ENCODE assay signal across 13 mouse cellular contexts in the genomic region with DNA sequence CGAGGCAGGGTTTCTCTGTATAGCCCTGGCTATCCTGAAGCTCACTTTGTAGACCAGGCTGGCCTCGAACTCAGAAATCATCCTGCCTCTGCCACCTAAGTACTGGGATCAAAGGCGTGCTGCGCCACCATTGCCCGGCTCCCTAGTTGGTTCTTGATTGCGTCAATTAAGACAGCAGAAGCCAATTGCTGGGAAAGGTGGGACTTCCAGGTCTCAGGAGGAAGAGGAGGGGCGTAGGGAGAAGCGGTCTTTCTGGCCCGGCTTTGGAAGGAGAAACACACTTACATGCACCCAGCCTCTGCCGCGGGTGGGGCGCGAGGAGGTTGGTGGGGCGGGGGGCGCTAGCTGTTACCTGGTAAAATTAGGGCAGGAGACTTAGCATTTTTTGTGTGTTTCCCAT. TPM values are rescaled to one million over a fixed set of nuclear protein-coding genes. Genes with fewer than 3 reads are reported as not detected.
DNase-seq lines count a peak whose midpoint lies in the region; ATAC-seq lines count a peak whose summit lies in the region.
"Had no signal": no experiment of that assay in that cellular context is flagged by ENCODE, and none has a peak within 500 bp of the region (broad histone marks: within the 10 kb centered on the region; RNA-seq: fewer than 3 reads in every experiment).

No protein-coding gene starts in this region.

- no peak overlapping the region for H3K9ac ChIP-seq in heart, embryonic 15.5 days
- H3K9ac ChIP-seq in midbrain, embryonic 14.5 days (replicated peaks; ENCODE audit: low read length) = no peak overlapping the region
- H3K9ac ChIP-seq in forebrain, embryonic 13.5 days = no peak overlapping the region
- H3K9ac ChIP-seq: limb, embryonic 15.5 days had no signal

- ATAC-seq in heart, embryonic 15.5 days (replicated peaks; ENCODE audit: insufficient number of reproducible peaks, insufficient read depth, low FRiP score, low read depth) = no peak
- ATAC-seq in megakaryocyte progenitor cell, adult 5-6 weeks (replicated peaks; ENCODE audit: poor library complexity) = peak; percentile 23; the same call in 1 of the 2 replicates
- ATAC-seq in midbrain, embryonic 14.5 days (ENCODE audit: low FRiP score, low TSS enrichment) = no peak
- no peak for ATAC-seq in forebrain, embryonic 13.5 days
- ATAC-seq: intestine, embryonic 16.5 days had no signal

- no peaks in the 10 kb centered on the region for H3K9me3 ChIP-seq in heart, embryonic 15.5 days (replicated peaks)
- H3K9me3 ChIP-seq in midbrain, embryonic 14.5 days (ENCODE audit: control insufficient read depth, low read length) = no peaks in the 10 kb centered on the region
- peaks cover 4% of the 10 kb centered on the region; the same call in 1 of the 2 replicates for H3K9me3 ChIP-seq in forebrain, embryonic 13.5 days (replicated peaks)
- H3K9me3 ChIP-seq: limb, embryonic 15.5 days had no signal

- H3K27me3 ChIP-seq in heart, embryonic 15.5 days = no peaks in the 10 kb centered on the region
- H3K27me3 ChIP-seq in midbrain, embryonic 14.5 days (ENCODE audit: control insufficient read depth, insufficient read depth, low read length) = no peaks in the 10 kb centered on the region
- no peaks in the 10 kb centered on the region for H3K27me3 ChIP-seq in forebrain, embryonic 13.5 days
- H3K27me3 ChIP-seq: limb, embryonic 15.5 days had no signal

- no peaks in the 10 kb centered on the region for H3K36me3 ChIP-seq in heart, embryonic 15.5 days
- no peaks in the 10 kb centered on the region for H3K36me3 ChIP-seq in midbrain, embryonic 14.5 days (ENCODE audit: control insufficient read depth, insufficient read depth, low read length)
- no peaks in the 10 kb centered on the region for H3K36me3 ChIP-seq in forebrain, embryonic 13.5 days (ENCODE audit: poor library complexity, severe bottlenecking)
- H3K36me3 ChIP-seq: limb, embryonic 15.5 days had no signal

- no peak overlapping the region for H3K27ac ChIP-seq in heart, embryonic 15.5 days
- no peak overlapping the region for H3K27ac ChIP-seq in midbrain, embryonic 14.5 days (replicated peaks; ENCODE audit: low read depth, low read length)
- H3K27ac ChIP-seq in forebrain, embryonic 13.5 days = no peak overlapping the region
- H3K27ac ChIP-seq: layer of hippocampus, adult 2 months; limb, embryonic 15.5 days had no signal

- peak overlapping the region; percentile 31; the same call in 1 of the 2 replicates for H3K4me3 ChIP-seq in heart, embryonic 15.5 days
- no peak overlapping the region for H3K4me3 ChIP-seq in midbrain, embryonic 14.5 days (replicated peaks; ENCODE audit: low read depth, low read length)
- no peak overlapping the region for H3K4me3 ChIP-seq in forebrain, embryonic 13.5 days
- H3K4me3 ChIP-seq: layer of hippocampus, adult 2 months; limb, embryonic 15.5 days had no signal

- no peak overlapping the region for H3K4me2 ChIP-seq in heart, embryonic 15.5 days
- H3K4me2 ChIP-seq in midbrain, embryonic 14.5 days (ENCODE audit: low read length) = no peak overlapping the region
- no peak overlapping the region for H3K4me2 ChIP-seq in forebrain, embryonic 13.5 days
- H3K4me2 ChIP-seq: limb, embryonic 15.5 days had no signal

- peak; percentile 8 for DNase-seq in kidney, adult 11 months
- DNase-seq in kidney, adult 9 months = no peak
- DNase-seq in R1 (ENCODE audit: low read depth, low spot score) = peak; percentile 97
- no peak for DNase-seq in midbrain, embryonic 14.5 days
- DNase-seq in gastrocnemius, adult 18-20 months (ENCODE audit: low spot score) = no peak
- DNase-seq: embryo, embryonic 11 days; thymus, postnatal 36 days had no signal

- WGBS in heart, embryonic 15.5 days = 73% methylated on average over 15 of the region's 15 CpGs
- WGBS in midbrain, embryonic 14.5 days = 85% methylated on average over 15 of the region's 15 CpGs
- 88% methylated on average over 15 of the region's 15 CpGs for WGBS in forebrain, embryonic 13.5 days

- H3K4me1 ChIP-seq in heart, embryonic 15.5 days (replicated peaks) = no peaks in the 10 kb centered on the region
- H3K4me1 ChIP-seq in midbrain, embryonic 14.5 days (ENCODE audit: control insufficient read depth, insufficient read depth, low read length) = no peaks in the 10 kb centered on the region
- H3K4me1 ChIP-seq in forebrain, embryonic 13.5 days = no peaks in the 10 kb centered on the region
- H3K4me1 ChIP-seq: limb, embryonic 15.5 days had no signal

RNA-seq across cellular contexts. Expression of gene Taf1, which starts 10.5 kb away (rescaled TPM):
- polyA plus RNA-seq in heart, embryonic 15.5 days (2015; fragmentation: Nextera tagmentation; extraction: Ambion mirVana) = 6.3 and 7.8 TPM in 2 replicates
- 43.6 and 45.3 TPM in 2 replicates for total RNA-seq in megakaryocyte progenitor cell, adult 5-6 weeks (2015)
- total RNA-seq in megakaryocyte progenitor cell, adult 5-6 weeks (2017) = 49.3 and 87.1 TPM in 2 replicates
- 15.8 and 20.6 TPM in 2 replicates for polyA plus RNA-seq in midbrain, embryonic 14.5 days (2014; fragmentation: Nextera tagmentation; extraction: Ambion mirVana)
- total RNA-seq in gastrocnemius, adult 18-20 months (2021) = 1 to 10 TPM; 8.4 to 9.2 TPM
- polyA plus RNA-seq in forebrain, embryonic 13.5 days (2015; fragmentation: Nextera tagmentation; extraction: Ambion mirVana) = 18.1 and 19.5 TPM in 2 replicates

Comparison
In these comparisons a context has a peak if more than half of its experiments do, and no peak if none do; other contexts are left out.
1. DNase-seq: peak in kidney, adult 11 months (single experiment) and R1 (single experiment); none in kidney, adult 9 months (single experiment), midbrain, embryonic 14.5 days (single experiment) and gastrocnemius, adult 18-20 months (single experiment).